In the genomic region with DNA sequence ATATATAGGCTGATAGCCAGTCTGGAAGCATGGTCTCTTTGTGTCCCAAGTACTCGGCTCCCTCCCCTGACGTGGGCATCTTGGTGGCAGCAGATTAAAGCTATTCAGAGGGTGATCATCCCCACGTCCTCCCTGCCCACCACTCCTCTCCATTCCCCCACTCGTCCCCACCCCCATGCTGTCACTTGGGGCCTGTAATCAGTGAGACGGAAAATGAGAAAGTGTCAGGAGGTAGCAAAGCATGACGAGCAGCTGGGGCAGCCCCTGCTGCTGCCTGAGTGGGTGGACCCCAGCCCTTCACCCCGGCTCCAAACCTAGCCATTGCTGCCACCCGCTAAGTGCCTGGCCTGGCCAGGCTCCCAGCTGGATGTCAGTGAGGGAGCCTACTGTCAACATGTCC, we compare ENCODE assay signal across 13 mouse cellular contexts. TPM values are rescaled to one million over a fixed set of nuclear protein-coding genes. Genes with fewer than 3 reads are reported as not detected.
A peak's percentile ranks its signal among the peaks of the same experiment; 100 is the strongest.
DNase-seq lines count a peak whose midpoint lies in the region; ATAC-seq lines count a peak whose summit lies in the region.
"Had no signal": no experiment of that assay in that cellular context is flagged by ENCODE, and none has a peak within 500 bp of the region (broad histone marks: within the 10 kb centered on the region; RNA-seq: fewer than 3 reads in every experiment).

No protein-coding gene starts in this region.

- 2% methylated on average over 8 of the region's 8 CpGs for WGBS in forebrain, embryonic 12.5 days
- 2% methylated on average over 8 of the region's 8 CpGs for WGBS in forebrain, embryonic 16.5 days
- 16% methylated on average over 8 of the region's 8 CpGs for WGBS in neural tube, embryonic 11.5 days
- 9% methylated on average over 8 of the region's 8 CpGs for WGBS in midbrain, embryonic 11.5 days
- WGBS in liver, embryonic 12.5 days (ENCODE audit: insufficient replicate concordance), result 32% methylated on average over 8 of the region's 8 CpGs

- intact Hi-C loops in left cerebral cortex, postnatal 25 days (cut with DNase I), result no loop called here

- H3K36me3 ChIP-seq in forebrain, embryonic 12.5 days (replicated peaks), result 0 out of 2 replicates have a peak, but pooled peaks cover 3% of the 10 kb centered on the region
- H3K36me3 ChIP-seq in forebrain, embryonic 16.5 days (ENCODE audit: control insufficient read depth, insufficient read depth), result no peaks in the 10 kb centered on the region; the same call in 1 of the 2 replicates
- H3K36me3 ChIP-seq in neural tube, embryonic 11.5 days (ENCODE audit: control insufficient read depth, insufficient read depth, low read length), result no peaks in the 10 kb centered on the region
- H3K36me3 ChIP-seq in midbrain, embryonic 11.5 days (ENCODE audit: control insufficient read depth, insufficient read depth, low read length), result 0 out of 2 replicates have a peak, but pooled peaks cover 2% of the 10 kb centered on the region
- H3K36me3 ChIP-seq in liver, embryonic 12.5 days, result peaks cover 3% of the 10 kb centered on the region

- peak; percentile 59 for DNase-seq in neural tube, embryonic 11.5 days (ENCODE audit: low spot score)
- no peak for DNase-seq in neural tube, embryonic 10.5 days (ENCODE audit: extremely low spot score, low spot score)
- peak; percentile 87 for DNase-seq in midbrain, embryonic 11.5 days (ENCODE audit: low spot score, missing footprints)
- no peak for DNase-seq in adipocyte (ENCODE audit: low spot score)
- no peak for DNase-seq in left cerebral cortex, postnatal 25 days (ENCODE audit: low spot score in 2 of 2)
- DNase-seq: left cerebral cortex, postnatal 4 days had no signal

- no peak overlapping the region for H3K9ac ChIP-seq in forebrain, embryonic 12.5 days
- no peak overlapping the region for H3K9ac ChIP-seq in forebrain, embryonic 16.5 days (replicated peaks; ENCODE audit: low read depth, low read length)
- no peak overlapping the region for H3K9ac ChIP-seq in neural tube, embryonic 11.5 days (ENCODE audit: low read length)
- H3K9ac ChIP-seq in midbrain, embryonic 11.5 days (ENCODE audit: low read length), result 0 out of 2 replicates have a peak overlapping the region, but pooled peaks have one; percentile 14
- no peak overlapping the region; the same call in 1 of the 2 replicates for H3K9ac ChIP-seq in liver, embryonic 12.5 days

- ATAC-seq in forebrain, embryonic 12.5 days (ENCODE audit: low FRiP score), result peak; percentile 67
- no peak for ATAC-seq in forebrain, embryonic 16.5 days
- peak; percentile 66 for ATAC-seq in neural tube, embryonic 11.5 days (ENCODE audit: insufficient read depth, low FRiP score, low TSS enrichment)
- ATAC-seq in midbrain, embryonic 11.5 days (ENCODE audit: low FRiP score), result peak; percentile 67
- no peak for ATAC-seq in liver, embryonic 12.5 days

- no peak overlapping the region for H3K4me2 ChIP-seq in forebrain, embryonic 12.5 days
- no peak overlapping the region for H3K4me2 ChIP-seq in forebrain, embryonic 16.5 days (ENCODE audit: low read length)
- no peak overlapping the region for H3K4me2 ChIP-seq in neural tube, embryonic 11.5 days (ENCODE audit: low read depth)
- no peak overlapping the region for H3K4me2 ChIP-seq in midbrain, embryonic 11.5 days
- H3K4me2 ChIP-seq in liver, embryonic 12.5 days, result no peak overlapping the region

- peaks cover 13% of the 10 kb centered on the region for H3K4me1 ChIP-seq in forebrain, embryonic 12.5 days
- H3K4me1 ChIP-seq in forebrain, embryonic 16.5 days (replicated peaks; ENCODE audit: control insufficient read depth, insufficient read depth, low read length), result peaks cover 10% of the 10 kb centered on the region
- H3K4me1 ChIP-seq in neural tube, embryonic 11.5 days (ENCODE audit: control insufficient read depth, insufficient read depth, low read length), result peaks cover 2% of the 10 kb centered on the region; the same call in 1 of the 2 replicates
- peaks cover 3% of the 10 kb centered on the region; the same call in 1 of the 2 replicates for H3K4me1 ChIP-seq in midbrain, embryonic 11.5 days (ENCODE audit: control insufficient read depth, insufficient read depth, low read length)
- peaks cover 13% of the 10 kb centered on the region for H3K4me1 ChIP-seq in liver, embryonic 12.5 days

- 0 out of 2 replicates have a peak overlapping the region, but pooled peaks have one; percentile 47 for H3K27ac ChIP-seq in forebrain, embryonic 12.5 days
- no peak overlapping the region for H3K27ac ChIP-seq in forebrain, embryonic 16.5 days (ENCODE audit: low read length)
- H3K27ac ChIP-seq in neural tube, embryonic 11.5 days (ENCODE audit: low read depth, low read length), result no peak overlapping the region
- no peak overlapping the region for H3K27ac ChIP-seq in midbrain, embryonic 11.5 days (ENCODE audit: low read depth, low read length)
- H3K27ac ChIP-seq in liver, embryonic 12.5 days, result no peak overlapping the region

- no peaks in the 10 kb centered on the region for H3K9me3 ChIP-seq in forebrain, embryonic 12.5 days
- H3K9me3 ChIP-seq in forebrain, embryonic 16.5 days (ENCODE audit: control insufficient read depth, low read length), result no peaks in the 10 kb centered on the region
- H3K9me3 ChIP-seq in neural tube, embryonic 11.5 days (ENCODE audit: control insufficient read depth, low read length), result no peaks in the 10 kb centered on the region
- H3K9me3 ChIP-seq in midbrain, embryonic 11.5 days (ENCODE audit: control insufficient read depth, low read length), result no peaks in the 10 kb centered on the region
- no peaks in the 10 kb centered on the region for H3K9me3 ChIP-seq in liver, embryonic 12.5 days (replicated peaks)

- H3K27me3 ChIP-seq in forebrain, embryonic 12.5 days, result peaks cover 38% of the 10 kb centered on the region
- H3K27me3 ChIP-seq in forebrain, embryonic 16.5 days (replicated peaks; ENCODE audit: control insufficient read depth, insufficient read depth, low read length), result no peaks in the 10 kb centered on the region
- H3K27me3 ChIP-seq in neural tube, embryonic 11.5 days (ENCODE audit: control insufficient read depth, insufficient read depth, low read length), result peaks cover 6% of the 10 kb centered on the region; the same call in 1 of the 2 replicates
- H3K27me3 ChIP-seq in midbrain, embryonic 11.5 days (ENCODE audit: control insufficient read depth, insufficient read depth, low read length), result no peaks in the 10 kb centered on the region
- peaks cover 57% of the 10 kb centered on the region for H3K27me3 ChIP-seq in liver, embryonic 12.5 days (replicated peaks)

- H3K4me3 ChIP-seq in forebrain, embryonic 12.5 days (replicated peaks), result no peak overlapping the region
- H3K4me3 ChIP-seq in forebrain, embryonic 16.5 days (replicated peaks; ENCODE audit: low read length), result no peak overlapping the region
- H3K4me3 ChIP-seq in neural tube, embryonic 11.5 days (ENCODE audit: low read depth, low read length), result no peak overlapping the region
- no peak overlapping the region for H3K4me3 ChIP-seq in midbrain, embryonic 11.5 days (ENCODE audit: low read depth, low read length)
- H3K4me3 ChIP-seq in liver, embryonic 12.5 days, result no peak overlapping the region

RNA-seq across cellular contexts. Expression of gene Dnajc5g, which starts 22.1 kb away (rescaled TPM):
- polyA plus RNA-seq in forebrain, embryonic 12.5 days (2016; fragmentation: Nextera tagmentation; extraction: Ambion mirVana), result not detected in 2 replicates
- polyA plus RNA-seq in forebrain, embryonic 16.5 days (2015; fragmentation: Nextera tagmentation; extraction: Ambion mirVana), result not detected in 2 replicates
- polyA plus RNA-seq in neural tube, embryonic 11.5 days (2014; fragmentation: Nextera tagmentation; extraction: Ambion mirVana), result not detected in 2 replicates
- not detected in 2 replicates for polyA plus RNA-seq in midbrain, embryonic 11.5 days (2014; fragmentation: Nextera tagmentation; extraction: Ambion mirVana)
- not detected in 2 replicates for polyA plus RNA-seq in liver, embryonic 12.5 days (2016; fragmentation: Nextera tagmentation; extraction: Ambion mirVana)
- not detected for total RNA-seq in left cerebral cortex, postnatal 25 days (2021)
- total RNA-seq: gastrocnemius, adult 18-20 months; left cerebral cortex, postnatal 4 days had no signal
- polyA plus RNA-seq: C2C12; embryonic facial prominence, embryonic 11.5 days; lung, embryonic 16.5 days had no signal

RNA-seq across cellular contexts. Expression of gene Slc30a3, which starts 24.1 kb away (rescaled TPM):
- polyA plus RNA-seq in forebrain, embryonic 12.5 days (2016; fragmentation: Nextera tagmentation; extraction: Ambion mirVana), result 2.3 and 2.9 TPM in 2 replicates
- 1.6 and 1.9 TPM in 2 replicates for polyA plus RNA-seq in forebrain, embryonic 16.5 days (2015; fragmentation: Nextera tagmentation; extraction: Ambion mirVana)
- polyA plus RNA-seq in neural tube, embryonic 11.5 days (2014; fragmentation: Nextera tagmentation; extraction: Ambion mirVana), result 8.1 and 9.2 TPM in 2 replicates
- 6.9 and 7.2 TPM in 2 replicates for polyA plus RNA-seq in midbrain, embryonic 11.5 days (2014; fragmentation: Nextera tagmentation; extraction: Ambion mirVana)
- polyA plus RNA-seq in liver, embryonic 12.5 days (2016; fragmentation: Nextera tagmentation; extraction: Ambion mirVana), result 0.26 and 0.48 TPM in 2 replicates
- total RNA-seq in left cerebral cortex, postnatal 25 days (2021), result 100 to 1,000 TPM; 163 to 170 TPM

RNA-seq across cellular contexts. Expression of gene Cad, which starts 29.4 kb away (rescaled TPM):
- 45.4 and 54.1 TPM in 2 replicates for polyA plus RNA-seq in forebrain, embryonic 12.5 days (2016; fragmentation: Nextera tagmentation; extraction: Ambion mirVana)
- 19.8 and 20.1 TPM in 2 replicates for polyA plus RNA-seq in forebrain, embryonic 16.5 days (2015; fragmentation: Nextera tagmentation; extraction: Ambion mirVana)
- 27.9 and 28.2 TPM in 2 replicates for polyA plus RNA-seq in neural tube, embryonic 11.5 days (2014; fragmentation: Nextera tagmentation; extraction: Ambion mirVana)
- polyA plus RNA-seq in midbrain, embryonic 11.5 days (2014; fragmentation: Nextera tagmentation; extraction: Ambion mirVana), result 20.5 and 22.2 TPM in 2 replicates
- polyA plus RNA-seq in liver, embryonic 12.5 days (2016; fragmentation: Nextera tagmentation; extraction: Ambion mirVana), result 43.6 and 44.5 TPM in 2 replicates
- total RNA-seq in left cerebral cortex, postnatal 25 days (2021), result 10 to 100 TPM; 17.4 to 25.5 TPM

RNA-seq across cellular contexts. Expression of gene Trim54, which starts 32.6 kb away (rescaled TPM):
- polyA plus RNA-seq in forebrain, embryonic 12.5 days (2016; fragmentation: Nextera tagmentation; extraction: Ambion mirVana), result not detected in 2 replicates
- not detected in 2 replicates for polyA plus RNA-seq in forebrain, embryonic 16.5 days (2015; fragmentation: Nextera tagmentation; extraction: Ambion mirVana)
- polyA plus RNA-seq in neural tube, embryonic 11.5 days (2014; fragmentation: Nextera tagmentation; extraction: Ambion mirVana), result 0.45 and 0.81 TPM in 2 replicates
- polyA plus RNA-seq in midbrain, embryonic 11.5 days (2014; fragmentation: Nextera tagmentation; extraction: Ambion mirVana), result not detected in 2 replicates
- polyA plus RNA-seq in liver, embryonic 12.5 days (2016; fragmentation: Nextera tagmentation; extraction: Ambion mirVana), result 0.12 TPM in 1 of 2 replicates, not detected in the other
- total RNA-seq in left cerebral cortex, postnatal 25 days (2021), result 1 to 10 TPM; 2.5 to 4.0 TPM
- total RNA-seq: left cerebral cortex, postnatal 4 days had no signal
- polyA plus RNA-seq: embryonic facial prominence, embryonic 11.5 days had no signal

RNA-seq across cellular contexts. Expression of gene Slc5a6, which starts 35.2 kb away (rescaled TPM):
- polyA plus RNA-seq in forebrain, embryonic 12.5 days (2016; fragmentation: Nextera tagmentation; extraction: Ambion mirVana), result 11.1 and 12.1 TPM in 2 replicates
- 15.7 and 18.2 TPM in 2 replicates for polyA plus RNA-seq in forebrain, embryonic 16.5 days (2015; fragmentation: Nextera tagmentation; extraction: Ambion mirVana)
- polyA plus RNA-seq in neural tube, embryonic 11.5 days (2014; fragmentation: Nextera tagmentation; extraction: Ambion mirVana), result 9.3 and 9.7 TPM in 2 replicates
- polyA plus RNA-seq in midbrain, embryonic 11.5 days (2014; fragmentation: Nextera tagmentation; extraction: Ambion mirVana), result 7.3 and 8.3 TPM in 2 replicates
- 6.9 and 7.0 TPM in 2 replicates for polyA plus RNA-seq in liver, embryonic 12.5 days (2016; fragmentation: Nextera tagmentation; extraction: Ambion mirVana)
- total RNA-seq in left cerebral cortex, postnatal 25 days (2021), result 10 to 100 TPM; 12.4 to 16.7 TPM

Comparison
In these comparisons a context has a peak if more than half of its experiments do, and no peak if none do; other contexts are left out.
1. ATAC-seq: peak in forebrain, embryonic 12.5 days (single experiment), neural tube, embryonic 11.5 days (single experiment) and midbrain, embryonic 11.5 days (single experiment); none in forebrain, embryonic 16.5 days (single experiment) and liver, embryonic 12.5 days (single experiment).
2. DNase-seq: peak in neural tube, embryonic 11.5 days (single experiment) and midbrain, embryonic 11.5 days (single experiment); none in neural tube, embryonic 10.5 days (single experiment), adipocyte (single experiment) and left cerebral cortex, postnatal 25 days (0 of 2).